Mouse (Mus musculus) C2C12 (cell line): ENCODE data around the gene Tm2d1.

Experiments
- CEBPB ChIP-seq: IDR thresholded peaks from one replicate; pipeline ENCODE4 v1.6.1; 2011; ENCODE audit warnings: low read depth, mild to moderate bottlenecking, control low read depth, moderate library complexity
- CTCF ChIP-seq: IDR thresholded peaks from one replicate; pipeline ENCODE4 v1.5.1; 2011; ENCODE audit not compliant: control insufficient read depth, insufficient read depth, insufficient read length
- MYOD1 ChIP-seq: IDR thresholded peaks from one replicate; pipeline ENCODE4 v1.6.1; 2011; ENCODE audit warnings: low read depth; ENCODE audit not compliant: control insufficient read depth, insufficient read length
- USF1 ChIP-seq: IDR thresholded peaks from one replicate; pipeline ENCODE4 v1.6.1; 2011; ENCODE audit warnings: low read depth, mild to moderate bottlenecking, control low read depth, moderate library complexity

GRCm38 (mm10) chr4:98403492-98403891, 20.4 kb upstream of the Tm2d1 start:
- no peak for TF ChIP-seq CTCF
- TF ChIP-seq USF1: no peak
- TF ChIP-seq MYOD1: no peak
- no peak for TF ChIP-seq CEBPB
